Mouse (Mus musculus) brain, embryonic 14.5 days (tissue): ENCODE results near the gene Rnf169.

Experiments used
- CTCF ChIP-seq: fragments of 200-500 bp; IDR thresholded peaks from 2 replicates; pipeline ENCODE4 v1.5.1; 2012; ENCODE audit warnings: inconsistent platforms, mild to moderate bottlenecking, moderate library complexity, borderline replicate concordance; ENCODE audit not compliant: insufficient read depth, insufficient read length; ENCODE audit errors: extremely low read depth
- POLR2A ChIP-seq: fragments of 200-500 bp; IDR thresholded peaks from 2 replicates; pipeline ENCODE4 v1.6.1; 2012; ENCODE audit warnings: mild to moderate bottlenecking, inconsistent platforms, borderline replicate concordance; ENCODE audit not compliant: poor library complexity, insufficient read depth, insufficient read length, severe bottlenecking; ENCODE audit errors: extremely low read depth

DNA sequence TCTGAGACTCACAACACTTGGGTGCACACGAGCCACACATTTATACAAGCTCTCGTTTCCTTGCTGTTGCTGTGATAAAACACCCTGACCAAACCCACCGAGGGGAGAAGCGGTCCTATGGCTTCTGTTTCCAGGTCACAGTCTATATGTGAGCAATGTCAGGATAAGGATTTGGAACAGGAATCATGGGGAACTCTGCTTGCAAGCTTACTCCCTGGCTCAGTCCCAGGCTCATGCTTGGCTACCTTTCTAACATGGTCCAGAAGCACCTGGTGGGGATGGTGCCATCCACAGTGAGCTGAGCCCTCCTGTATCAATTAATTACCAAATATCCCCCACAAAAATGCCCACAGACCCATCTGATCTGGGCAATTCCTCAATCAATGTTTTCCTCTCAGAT is 11.1 kb downstream of the Rnf169 start:
- TF ChIP-seq POLR2A, result no peak
- no peak for TF ChIP-seq CTCF
